Mouse (Mus musculus): Measurements from ENCODE around the gene Irf1.

DNA sequence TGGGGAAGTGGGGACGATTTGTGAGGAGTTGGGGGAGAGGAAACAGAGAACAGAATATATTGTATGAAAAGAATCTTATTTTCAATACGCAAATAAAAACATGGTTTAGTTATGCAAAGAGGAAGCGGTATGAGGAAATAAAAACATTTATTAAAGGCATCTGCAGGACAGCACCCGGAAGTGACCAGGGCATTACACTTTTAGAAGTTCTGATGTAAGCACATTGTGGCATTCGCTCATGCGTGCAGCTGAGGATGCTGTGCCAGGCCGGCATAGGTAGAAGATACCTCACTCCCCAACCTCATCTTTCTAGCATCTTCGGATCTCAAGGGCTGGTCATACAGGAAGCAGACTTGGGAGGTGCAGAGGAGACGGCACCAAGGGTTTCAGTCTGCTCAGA lies 13.5 kb downstream of the Irf1 start:
- no peak for TF ChIP-seq TCF12 (IDR thresholded peaks at IDR 0.05; ENCODE audit: insufficient read depth, poor library complexity, severe bottlenecking)
- TF ChIP-seq REST (IDR thresholded peaks at IDR 0.05; ENCODE audit: insufficient read depth, insufficient read length): no peak
- no peak for TF ChIP-seq USF1 (IDR thresholded peaks at IDR 0.05; ENCODE audit: low read depth)
- TF ChIP-seq POLR2A (IDR thresholded peaks at IDR 0.05; ENCODE audit: insufficient read length, low read depth): no peak
- TF ChIP-seq MAX (IDR thresholded peaks at IDR 0.05; ENCODE audit: low read depth): no peak
- no peak for TF ChIP-seq MYOD1 (IDR thresholded peaks at IDR 0.05; ENCODE audit: control insufficient read depth in 1 of 3, insufficient read length in 2 of 3, low read depth in 2 of 3)
- TF ChIP-seq POLR2AphosphoS2 (IDR thresholded peaks at IDR 0.05; ENCODE audit: insufficient read length, low read depth): no peak
- no peak for TF ChIP-seq SRF (IDR thresholded peaks at IDR 0.05; ENCODE audit: control insufficient read depth, insufficient read length, low read depth)

Data from myocyte (in vitro differentiated cells).